Mouse (Mus musculus) MEL (cell line): ENCODE measurements around the gene Bnipl.

ENCODE experiments used
- BHLHE40 ChIP-seq: IDR thresholded peaks from 2 replicates; pipeline ENCODE4 v1.6.1; 2012; ENCODE audit warnings: low read depth, mild to moderate bottlenecking, inconsistent platforms, low read length, improper control_type of control experiment, borderline replicate concordance
- CTCF ChIP-seq, 3 experiments: IDR thresholded peaks in 2 of 3; conservative IDR thresholded peaks in 1 of 3; 2 replicates each; pipeline ENCODE4 v1.5.1; 2011 to 2012; ENCODE audit warnings: low read length in 3 of 3, low read depth in 2 of 3, mild to moderate bottlenecking in 2 of 3, improper control_type of control experiment in 1 of 3, inconsistent platforms in 1 of 3, mixed read lengths in 1 of 3, moderate library complexity in 1 of 3; ENCODE audit not compliant: control insufficient read depth in 1 of 3, insufficient read depth in 1 of 3, poor library complexity in 1 of 3, severe bottlenecking in 1 of 3
- E2F4 ChIP-seq: IDR thresholded peaks from 2 replicates; pipeline ENCODE4 v1.6.1; 2011; ENCODE audit warnings: low read depth, low read length, improper control_type of control experiment, borderline replicate concordance
- ELF1 ChIP-seq: IDR thresholded peaks from 2 replicates; pipeline ENCODE4 v1.6.1; 2014; ENCODE audit warnings: low read depth, mild to moderate bottlenecking, inconsistent platforms, low read length, improper control_type of control experiment, moderate library complexity
- ETS1 ChIP-seq: IDR thresholded peaks from 2 replicates; pipeline ENCODE4 v1.6.1; 2012; ENCODE audit warnings: low read depth, mild to moderate bottlenecking, inconsistent platforms, low read length, improper control_type of control experiment, moderate library complexity
- GATA1 ChIP-seq: IDR thresholded peaks from 2 replicates; pipeline ENCODE4 v1.6.1; 2011; ENCODE audit warnings: low read depth, low read length, improper control_type of control experiment
- HCFC1 ChIP-seq: IDR thresholded peaks from 2 replicates; pipeline ENCODE4 v1.6.1; 2012; ENCODE audit warnings: low read depth, mild to moderate bottlenecking, inconsistent platforms, low read length, improper control_type of control experiment, moderate library complexity
- MAX ChIP-seq: IDR thresholded peaks from 2 replicates; pipeline ENCODE4 v1.6.1; 2011; ENCODE audit warnings: low read length, improper control_type of control experiment
- NRF1 ChIP-seq: IDR thresholded peaks from 2 replicates; pipeline ENCODE4 v1.6.1; 2014; ENCODE audit warnings: low read depth, mild to moderate bottlenecking, inconsistent platforms, low read length, improper control_type of control experiment, moderate library complexity; ENCODE audit not compliant: poor library complexity, insufficient read depth, severe bottlenecking
- POLR2A ChIP-seq, 2 experiments: IDR thresholded peaks; 2 replicates each; pipeline ENCODE4 v1.6.1; 2011 to 2012; ENCODE audit warnings: low read length in 2 of 2, mild to moderate bottlenecking in 2 of 2, control low read depth in 1 of 2, improper control_type of control experiment in 1 of 2, low read depth in 1 of 2, moderate library complexity in 1 of 2; ENCODE audit not compliant: control insufficient read depth in 1 of 2, insufficient read depth in 1 of 2, poor library complexity in 1 of 2
- POLR2AphosphoS2 ChIP-seq: IDR thresholded peaks from 2 replicates; pipeline ENCODE4 v1.6.1; 2011; ENCODE audit warnings: low read length, improper control_type of control experiment
- RCOR1 ChIP-seq: IDR thresholded peaks from 2 replicates; pipeline ENCODE4 v1.6.1; 2012; ENCODE audit warnings: low read depth, mild to moderate bottlenecking, inconsistent platforms, low read length, improper control_type of control experiment
- TCF12 ChIP-seq: IDR thresholded peaks from 2 replicates; pipeline ENCODE4 v1.6.1; 2014; ENCODE audit warnings: low read depth, mild to moderate bottlenecking, inconsistent platforms, low read length, improper control_type of control experiment, moderate library complexity
- USF2 ChIP-seq, 2 experiments: IDR thresholded peaks; 2 replicates each; pipeline ENCODE4 v1.6.1; 2011 to 2012; ENCODE audit warnings: improper control_type of control experiment in 2 of 2, low read length in 2 of 2, borderline replicate concordance in 1 of 2, inconsistent platforms in 1 of 2, low read depth in 1 of 2, mild to moderate bottlenecking in 1 of 2; ENCODE audit not compliant: insufficient read depth in 1 of 2

DNA sequence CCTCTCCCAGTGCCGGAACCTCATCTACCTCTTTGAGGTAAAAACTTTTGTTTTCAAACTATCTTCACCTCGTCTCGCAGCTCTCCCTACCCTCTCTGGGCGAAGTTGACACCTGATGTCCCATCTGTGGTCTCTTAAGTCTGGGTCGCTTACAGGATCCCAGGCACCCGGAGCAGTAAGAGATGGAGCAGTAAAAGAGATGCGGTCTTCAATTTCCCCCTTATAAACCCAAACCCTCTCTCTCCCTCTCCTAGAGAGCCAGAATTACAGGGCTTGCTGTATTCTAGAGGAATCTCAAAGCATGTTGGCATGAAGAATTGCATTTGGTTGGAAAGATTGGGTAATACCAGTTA lies 32.6 kb upstream of the Bnipl start:
- TF ChIP-seq NRF1 (no peak), GATA1 (no peak), USF2 (IDR thresholded peaks at IDR 0.05; ENCODE audit: borderline replicate concordance in 1 of 2, insufficient read depth in 1 of 2, low read depth in 1 of 2, low read length in 2 of 2) (no peak), POLR2A (IDR thresholded peaks at IDR 0.05; ENCODE audit: control insufficient read depth in 1 of 2, insufficient read depth in 1 of 2, low read depth in 1 of 2, low read length in 2 of 2, poor library complexity in 1 of 2) (no peak), ELF1 (no peak), MAX (no peak), CTCF (IDR thresholded peaks at IDR 0.05 in 2 of 3, conservative IDR thresholded peaks at IDR 0.05 in 1 of 3; ENCODE audit: control insufficient read depth in 1 of 3, insufficient read depth in 1 of 3, low read depth in 2 of 3, low read length in 3 of 3, poor library complexity in 1 of 3, severe bottlenecking in 1 of 3) (0 out of 6 replicates have a peak, but pooled peaks of 1 of the 3 experiments have one; percentile 8), RCOR1 (no peak), HCFC1 (no peak), E2F4 (no peak), BHLHE40 (no peak), ETS1 (no peak), POLR2AphosphoS2 (no peak), TCF12 (no peak)
